Mouse (Mus musculus) MEL-GATA-1-ER (cell line): ENCODE results near the gene Eif3b.
"Not testable (repeated sequence)": the region's sequence is repeated elsewhere in the genome, so short reads cannot be mapped to it uniquely, and the experiment has no call there.

Experiments used
- DNase-seq: peaks from one replicate; pipeline ENCODE4 v3.0.0-alpha.2; 2012; ENCODE audit warnings: low read depth; ENCODE audit errors: extremely low read depth

The Eif3b gene

DNA sequence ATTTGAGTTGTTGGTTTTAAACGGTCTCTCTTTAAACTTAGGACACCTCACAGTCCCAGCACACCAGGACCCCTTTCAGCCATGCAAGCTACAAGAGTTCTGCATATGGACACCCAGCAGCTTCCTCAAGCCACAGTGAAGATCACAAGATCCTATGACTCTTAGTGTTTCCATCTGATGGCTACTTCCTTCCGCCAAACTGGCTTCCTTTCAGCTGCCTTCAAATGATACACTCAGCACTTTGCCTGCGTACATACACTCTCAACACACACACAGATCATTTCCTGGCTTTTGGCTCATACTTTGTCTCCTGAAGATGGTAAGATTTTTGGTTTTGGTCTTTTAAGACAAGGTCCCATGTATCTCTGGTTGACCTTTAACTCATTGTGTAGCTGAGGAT is 26.4 kb upstream of the Eif3b start:
- DNase-seq: no peak

- DNase-seq: no peak
Observed at GRCm38 (mm10) chr5:140396166-140396940, 22.8 kb upstream of the Eif3b start.

DNA sequence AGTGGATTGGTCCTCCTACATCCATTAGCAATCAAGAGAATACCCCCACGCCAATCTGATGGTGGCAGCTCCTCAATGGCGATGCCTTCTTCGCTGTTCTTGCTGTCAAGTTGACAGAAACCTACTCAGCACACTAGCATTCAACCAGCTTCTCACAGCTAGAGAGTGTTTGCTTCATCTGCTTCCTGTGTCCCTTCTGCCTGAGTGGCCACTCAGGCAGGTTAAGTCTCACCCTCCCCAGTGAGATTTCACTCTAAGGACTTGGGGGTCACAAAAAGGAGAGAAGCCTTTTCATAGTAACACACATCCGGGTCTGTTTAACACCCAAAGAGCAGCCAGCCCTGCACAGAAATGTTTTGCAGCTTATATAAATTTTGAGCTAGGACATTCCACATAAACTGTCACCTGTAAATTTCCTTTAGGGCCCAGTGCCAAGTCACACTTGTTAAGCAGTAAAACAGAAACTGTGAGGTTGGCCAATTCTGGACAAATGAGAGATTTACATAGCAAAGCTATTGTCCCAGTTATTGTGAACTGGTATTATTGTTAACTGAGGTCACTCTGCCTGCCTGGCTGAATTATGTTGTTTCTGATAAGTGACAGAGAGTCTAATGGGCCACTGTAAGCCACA is 16.4 kb upstream of the Eif3b start:
- DNase-seq: no peak

- DNase-seq: no peak
Observed at GRCm38 (mm10) chr5:140405126-140405525, 14.0 kb upstream of the Eif3b start.

DNA sequence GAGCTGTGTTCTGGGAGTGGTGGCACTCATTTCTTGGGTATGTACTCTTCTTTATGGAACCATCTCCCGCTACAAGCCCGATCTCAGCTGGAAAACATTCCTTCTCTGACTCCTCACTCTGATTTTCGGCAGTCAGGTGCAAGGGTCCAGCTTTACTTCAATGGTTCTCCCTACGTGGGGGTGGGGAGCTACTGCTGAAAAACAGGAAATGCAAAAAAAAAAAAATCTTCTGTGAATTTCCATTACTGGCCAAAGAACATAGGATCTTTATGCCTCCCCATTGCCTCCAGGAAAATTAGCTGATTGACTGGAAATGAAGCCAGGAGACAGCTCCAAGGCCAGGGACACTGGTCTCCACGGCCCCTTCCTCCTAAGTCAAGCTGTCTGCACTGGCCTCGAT is 12.5 kb upstream of the Eif3b start:
- DNase-seq: no peak

DNA sequence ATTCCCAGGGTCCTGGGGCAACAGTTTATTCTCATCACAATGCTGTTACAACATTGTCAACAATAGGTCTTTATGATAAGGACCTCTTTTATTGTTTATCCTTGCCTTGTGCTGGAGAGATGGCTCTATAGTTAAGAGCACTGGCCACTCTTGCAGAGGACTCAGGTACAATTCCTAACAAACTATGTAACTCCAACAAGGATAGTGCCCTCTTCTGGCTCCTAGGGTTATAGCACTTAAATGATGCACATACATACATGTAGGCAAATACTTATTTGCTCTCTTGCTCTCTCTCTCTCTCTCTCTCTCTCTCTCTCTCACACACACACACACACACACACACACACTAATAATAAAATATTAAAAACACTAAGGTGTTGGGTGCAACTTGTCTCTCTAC is 10.3 kb upstream of the Eif3b start:
- DNase-seq: no peak

DNA sequence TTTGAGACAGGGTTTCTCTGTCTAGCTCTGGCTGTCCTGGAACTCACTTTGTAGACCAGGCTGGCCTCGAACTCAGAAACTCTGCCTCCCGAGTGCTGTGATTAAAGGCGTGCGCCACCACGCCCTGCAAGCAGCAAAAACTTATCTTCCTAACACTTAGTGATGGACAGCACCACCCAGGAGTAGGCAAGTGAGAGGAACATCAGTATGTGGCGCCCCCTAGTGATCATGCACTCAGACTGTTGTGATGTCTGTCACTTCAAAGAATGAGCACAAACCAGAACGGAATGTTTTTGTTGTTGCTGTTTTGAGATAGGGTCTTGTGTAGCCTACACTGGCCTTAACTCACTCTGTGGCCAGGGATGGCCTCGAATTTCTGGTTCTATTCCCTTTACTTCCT is 7.8 kb upstream of the Eif3b start:
- peak; percentile 69 for DNase-seq

DNA sequence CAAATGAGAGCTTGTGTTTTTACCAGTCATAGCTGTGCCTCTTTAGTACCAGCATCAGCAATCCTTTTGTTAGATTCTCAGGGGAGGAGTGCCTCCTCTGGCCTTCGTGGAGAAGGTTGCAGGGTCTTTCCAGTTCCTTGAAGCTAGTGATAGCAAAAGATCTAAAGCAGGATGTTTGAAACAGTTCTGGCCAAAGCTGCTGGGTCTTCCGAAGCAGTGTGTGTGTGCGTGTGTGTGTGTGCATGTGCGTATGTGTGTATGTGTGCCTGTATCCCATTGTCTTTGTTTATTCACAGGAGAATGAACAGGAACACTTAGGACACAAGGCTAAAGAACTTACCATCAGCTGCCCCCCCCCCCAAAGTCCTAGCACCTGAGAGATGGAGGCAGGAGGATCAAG is 4.5 kb upstream of the Eif3b start:
- DNase-seq: no peak

DNA sequence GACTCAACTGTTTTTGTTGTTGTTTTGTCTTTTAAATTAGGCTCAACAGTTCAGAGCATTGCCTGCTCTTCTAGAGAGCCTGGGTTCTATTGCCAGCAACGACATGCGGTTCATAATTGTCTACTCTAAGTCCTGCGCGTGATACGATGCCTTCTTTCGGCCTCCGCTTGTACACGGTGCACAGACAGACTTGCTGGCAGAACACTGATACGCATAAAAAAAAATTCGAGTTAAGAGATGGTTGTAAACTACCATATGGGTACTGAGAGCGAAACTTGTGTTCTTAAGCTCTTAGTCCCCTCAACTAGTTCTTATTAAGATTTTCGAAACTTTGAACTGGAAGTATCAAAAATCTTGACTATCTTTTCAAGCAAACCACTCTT is 1.0 kb upstream of the Eif3b start:
- DNase-seq: peak; percentile 39

DNA sequence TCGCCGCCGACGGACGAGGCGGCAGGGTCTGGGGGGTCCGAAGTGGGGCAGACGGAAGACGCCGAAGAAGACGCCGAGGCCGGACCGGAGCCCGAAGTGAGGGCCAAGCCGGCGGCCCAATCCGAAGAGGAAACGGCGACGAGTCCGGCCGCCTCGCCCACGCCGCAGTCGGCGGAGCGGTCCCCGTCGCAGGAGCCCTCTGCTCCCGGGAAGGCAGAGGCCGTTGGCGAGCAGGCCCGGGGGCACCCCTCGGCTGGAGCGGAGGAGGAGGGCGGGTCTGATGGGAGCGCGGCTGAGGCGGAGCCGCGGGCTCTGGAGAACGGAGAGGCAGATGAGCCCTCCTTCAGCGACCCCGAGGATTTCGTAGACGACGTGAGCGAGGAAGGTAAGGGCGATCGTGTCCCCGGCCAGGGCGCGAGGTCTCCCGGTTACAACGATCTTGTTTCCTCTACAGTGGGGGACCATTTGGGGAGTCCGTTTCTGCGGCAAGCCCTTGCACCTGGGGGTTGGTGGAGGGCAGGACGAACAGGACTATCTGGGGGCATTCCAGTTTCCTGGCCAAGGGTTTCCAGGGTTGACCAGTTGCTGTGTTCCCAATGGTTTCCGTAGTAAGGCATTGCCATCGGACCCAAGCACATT is 433 bp downstream of the Eif3b start:
- DNase-seq: no peak

DNA sequence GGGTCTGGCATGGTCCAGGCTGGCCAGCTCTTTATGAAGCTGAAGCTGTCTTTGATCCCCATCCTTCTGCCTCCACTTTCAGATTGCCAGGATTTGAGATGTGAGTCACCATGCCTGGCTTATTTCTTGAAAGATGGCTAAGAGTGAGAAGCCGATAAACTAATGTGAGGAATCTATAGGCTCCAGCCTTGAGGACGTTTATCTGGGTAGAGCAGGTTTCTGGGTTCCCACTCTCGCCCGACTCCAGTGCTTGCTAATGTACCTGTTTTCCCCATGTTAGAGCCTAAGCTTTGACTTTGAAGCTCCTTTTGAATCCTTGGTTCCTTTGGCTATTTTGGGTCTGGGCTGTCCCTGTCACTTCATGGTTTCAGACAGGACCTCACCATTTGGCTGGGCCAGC is 1.5 kb downstream of the Eif3b start:
- peak; percentile 33 for DNase-seq

- DNase-seq: no peak
Observed at GRCm38 (mm10) chr5:140425016-140425783, 6.1 kb downstream of the Eif3b start.

DNA sequence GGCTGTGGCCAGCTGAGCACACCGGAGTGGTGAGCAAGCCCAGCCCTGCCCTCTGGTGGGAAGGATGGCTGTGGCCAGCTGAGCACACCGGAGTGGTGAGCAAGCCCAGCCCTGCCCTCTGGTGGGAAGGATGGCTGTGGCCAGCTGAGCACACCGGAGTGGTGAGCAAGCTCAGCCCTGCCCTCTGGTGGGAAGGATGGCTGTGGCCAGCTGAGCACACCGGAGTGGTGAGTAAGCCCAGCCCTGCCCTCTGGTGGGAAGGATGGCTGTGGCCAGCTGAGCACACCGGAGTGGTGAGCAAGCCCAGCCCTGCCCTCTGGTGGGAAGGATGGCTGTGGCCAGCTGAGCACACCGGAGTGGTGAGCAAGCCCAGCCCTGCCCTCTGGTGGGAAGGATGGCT is 20.0 kb downstream of the Eif3b start:
- not testable (repeated sequence) for DNase-seq

DNA sequence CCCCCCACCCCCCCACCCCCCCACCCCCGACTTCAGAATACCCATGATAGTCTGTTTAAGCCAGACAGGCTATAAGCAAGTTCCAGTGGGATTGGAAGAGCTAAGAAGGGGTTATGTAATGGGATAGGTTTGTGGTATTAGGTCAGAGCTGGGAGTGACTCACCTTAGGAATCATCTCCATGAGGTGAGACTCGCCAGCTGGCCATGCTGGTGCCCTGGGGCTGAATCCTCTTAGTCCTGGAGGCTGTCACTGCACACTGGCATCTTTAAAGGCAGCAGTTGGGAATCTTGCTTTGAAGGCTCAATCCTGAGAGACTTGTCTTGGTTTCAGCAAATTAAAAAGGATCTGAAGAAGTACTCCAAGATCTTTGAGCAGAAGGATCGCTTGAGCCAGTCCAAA is 22.3 kb downstream of the Eif3b start:
- no peak for DNase-seq

DNA sequence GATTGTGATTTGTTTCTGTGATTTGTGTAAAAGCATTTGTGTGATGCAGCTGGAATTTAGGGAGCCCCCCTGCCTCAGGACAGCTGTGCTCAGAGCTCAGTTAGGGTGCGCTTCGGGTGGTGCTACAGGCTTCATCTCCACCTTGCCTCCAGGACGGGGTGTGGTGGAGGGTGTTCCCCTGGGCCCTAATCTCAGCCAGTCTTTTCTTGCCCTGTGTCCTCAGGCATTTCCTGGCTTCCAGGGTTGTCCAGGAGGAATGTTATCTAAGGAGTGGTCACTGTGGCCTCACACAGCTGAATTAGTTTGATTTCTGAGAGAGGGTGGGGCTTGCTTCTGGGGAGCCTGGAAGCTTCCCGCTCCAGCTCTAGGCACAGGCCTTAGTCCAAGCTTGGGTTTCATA is 24.9 kb downstream of the Eif3b start:
- DNase-seq: no peak

DNA sequence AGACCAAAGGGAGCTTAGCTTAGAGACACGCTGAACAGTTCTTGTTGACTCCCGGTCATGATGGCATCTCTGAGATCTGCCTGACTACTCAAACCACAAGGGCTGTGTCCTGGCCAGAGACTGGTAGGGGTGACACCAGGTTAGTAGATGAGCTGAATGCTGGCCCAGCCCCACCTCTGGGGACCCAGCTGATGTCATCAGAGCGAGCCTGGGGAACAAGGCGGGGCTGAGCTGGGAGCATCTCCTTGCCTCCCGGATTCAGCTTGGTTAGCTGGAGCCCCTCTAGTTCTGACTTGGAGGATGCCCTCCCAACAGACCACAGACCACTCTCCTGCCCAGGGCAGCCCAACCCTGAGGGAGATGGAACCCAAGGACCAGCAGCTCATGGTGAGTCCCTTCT is 26.2 kb downstream of the Eif3b start, which contains the start of gene Gm4869:
TSS of gene Gm4869 (plus strand) at position 301 of the 400 bp plus-strand sequence.
- DNase-seq: no peak

GRCm38 (mm10) chr5:140446054-140446453 is 26.9 kb downstream of the Eif3b start:
- no peak for DNase-seq

DNA sequence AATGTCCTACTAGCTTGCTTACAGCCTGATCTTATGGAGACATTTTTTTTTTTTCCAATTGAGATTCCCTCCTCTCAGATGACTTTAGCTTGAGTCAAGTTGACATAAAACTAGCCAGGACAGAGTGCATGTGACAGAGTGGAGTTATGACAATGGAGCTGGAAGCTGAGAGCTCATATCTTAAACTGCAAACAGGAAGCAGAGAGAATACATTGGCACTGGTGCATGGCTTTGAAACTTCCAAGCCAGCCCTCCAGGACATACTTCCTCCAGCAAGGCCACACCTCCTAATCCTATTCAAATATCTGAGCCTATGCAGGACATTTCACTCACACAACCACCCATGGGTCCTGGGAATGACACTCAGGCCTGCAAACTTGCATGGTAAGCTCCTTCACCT is 35.4 kb downstream of the Eif3b start:
- peak; percentile 3 for DNase-seq

DNA sequence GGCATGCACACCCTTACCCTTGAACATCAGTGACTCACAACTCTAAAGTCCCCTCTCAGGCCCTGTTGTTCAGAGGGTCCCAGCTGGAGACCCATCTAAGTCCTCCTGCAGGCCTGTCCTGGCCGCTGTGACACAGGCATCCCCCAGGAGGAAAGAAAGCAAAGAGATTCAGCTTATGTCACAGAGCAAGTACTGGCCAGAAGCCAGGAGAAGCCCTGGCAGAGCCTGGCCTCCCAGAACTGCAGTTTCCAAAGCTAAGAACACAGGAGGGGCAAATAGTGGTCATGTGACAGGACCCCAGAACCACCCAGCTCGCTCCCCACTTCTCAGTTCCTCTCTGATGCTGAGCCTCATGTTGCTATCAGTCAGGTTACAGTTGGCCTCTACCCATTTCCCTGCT is 36.3 kb downstream of the Eif3b start:
- DNase-seq: no peak

DNA sequence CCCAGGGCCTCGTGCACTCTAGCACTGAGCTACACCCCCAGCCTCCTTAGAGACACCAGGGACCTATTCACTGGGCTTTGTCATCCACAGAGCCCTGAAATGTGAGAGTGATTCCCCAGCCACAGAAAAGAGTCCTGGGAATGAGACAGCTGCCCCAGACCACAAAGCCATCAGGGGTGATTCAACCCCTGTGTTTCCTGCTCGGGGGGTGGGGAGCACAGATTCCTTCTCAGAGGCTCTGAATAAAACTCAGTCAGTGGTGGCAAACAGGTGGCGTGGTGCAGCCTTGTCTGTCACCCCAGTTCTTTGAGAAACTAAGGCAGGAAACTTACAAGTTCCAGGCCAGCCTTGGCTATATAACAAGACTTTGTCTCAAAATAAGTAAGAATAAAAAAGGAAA is 42.3 kb downstream of the Eif3b start:
- no peak for DNase-seq

DNA sequence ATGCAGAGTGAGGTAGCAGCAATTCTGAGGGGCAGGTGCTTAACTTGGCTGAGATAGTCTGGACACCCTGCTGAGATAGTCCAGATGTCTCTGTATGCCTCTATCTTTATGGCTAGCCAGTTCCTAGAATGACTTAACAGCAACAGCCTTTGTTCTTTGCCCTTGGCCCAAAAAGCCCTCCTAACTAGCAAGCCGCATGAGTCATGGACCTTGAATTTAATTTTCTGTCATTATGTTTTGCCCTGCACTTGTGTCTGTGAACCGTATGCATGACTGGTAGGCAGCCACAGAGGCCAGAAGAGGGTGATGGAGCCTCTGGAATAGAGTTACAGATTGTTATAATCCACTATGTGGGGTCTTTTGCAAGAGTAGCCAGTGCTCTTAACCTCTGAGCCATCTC is 44.0 kb downstream of the Eif3b start:
- DNase-seq: not testable (repeated sequence)

DNA sequence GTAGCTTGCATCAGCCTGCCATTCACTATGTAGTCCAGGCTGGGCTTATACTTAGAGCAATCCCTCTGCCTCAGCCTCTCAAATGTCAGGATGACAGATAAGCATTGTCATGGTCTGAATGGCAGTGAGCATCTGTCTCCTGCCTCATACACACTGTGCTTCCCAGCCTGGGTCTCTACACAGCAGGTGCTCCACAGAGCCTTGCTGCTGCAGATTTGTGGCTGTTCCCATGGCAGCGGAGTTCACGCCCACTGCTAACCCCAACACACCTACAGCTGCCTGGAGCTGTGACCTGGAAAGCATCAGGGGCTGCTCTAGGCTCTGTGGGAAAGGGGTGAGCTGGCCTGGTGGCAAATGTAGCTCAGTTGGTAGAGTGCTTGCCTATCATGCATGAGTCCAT is 45.8 kb downstream of the Eif3b start:
- no peak for DNase-seq
